Mouse (Mus musculus): ENCODE data around the gene Gpr132. TPM values are rescaled to one million over a fixed set of nuclear protein-coding genes. Genes with fewer than 3 reads are reported as not detected.

The Gpr132 gene
- polyA plus RNA-seq, 1 experiment from 2014 or later: 0.53 TPM

DNA sequence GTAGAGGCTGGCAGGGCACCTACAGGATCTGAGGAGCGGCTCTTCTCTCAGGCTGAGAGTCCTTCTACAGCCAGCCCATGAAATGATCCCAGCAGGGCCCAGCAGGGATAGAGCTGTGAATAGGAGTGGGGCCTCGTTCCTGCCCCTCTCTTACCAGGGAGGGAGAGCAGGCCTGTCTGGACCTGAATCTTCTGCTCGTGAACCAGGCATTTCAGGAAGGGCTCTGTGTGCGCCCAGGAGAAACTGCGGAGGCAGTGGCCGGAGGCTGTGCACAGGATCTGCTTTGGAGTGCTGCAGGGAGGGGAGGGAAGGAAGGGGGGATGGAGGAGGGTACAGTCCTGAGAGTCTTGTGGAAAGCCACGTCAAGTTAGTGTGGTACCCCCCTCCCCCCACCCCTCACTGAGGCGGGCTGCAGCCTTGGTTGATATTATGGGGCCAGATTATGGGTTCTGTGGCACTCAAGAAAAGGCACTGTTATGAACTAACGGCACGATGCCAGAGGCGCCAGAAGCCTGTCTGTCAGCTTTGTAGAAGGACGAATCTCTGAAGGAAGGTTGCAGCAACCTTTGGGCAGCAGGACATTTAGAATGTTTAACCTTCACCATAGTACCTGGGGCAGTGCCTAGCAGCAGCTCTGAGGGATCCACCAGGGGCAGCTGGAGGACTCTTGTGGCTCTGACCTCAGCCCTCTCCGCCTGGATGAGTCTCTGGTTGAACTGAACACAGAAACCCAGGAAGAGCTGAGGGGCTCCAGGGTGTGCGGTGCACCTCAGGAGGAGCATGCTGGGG lies 53.2 kb downstream of the Gpr132 start:
- H3K4me1 ChIP-seq (replicated peaks; ENCODE audit: control insufficient read depth, insufficient read depth, low read length): 0 out of 2 replicates have a peak, but pooled peaks cover 3% of the 10 kb centered on the region
- H3K9ac ChIP-seq (ENCODE audit: low read depth, low read length): no peak overlapping the region
- 81% methylated on average over 14 of the region's 14 CpGs for WGBS
- no peak overlapping the region for H3K4me2 ChIP-seq
- ATAC-seq (replicated peaks; ENCODE audit: low FRiP score): no peak
- H3K27me3 ChIP-seq (replicated peaks; ENCODE audit: control insufficient read depth, insufficient read depth, low read length): peaks cover 3% of the 10 kb centered on the region; the same call in 1 of the 2 replicates
- H3K27ac ChIP-seq (ENCODE audit: low read depth, low read length): no peak overlapping the region
- no peak overlapping the region for H3K4me3 ChIP-seq (ENCODE audit: low read depth, low read length)
- no peaks in the 10 kb centered on the region for H3K9me3 ChIP-seq (ENCODE audit: control insufficient read depth, low read length)
- H3K36me3 ChIP-seq (ENCODE audit: control insufficient read depth, insufficient read depth, low read length): peaks cover 10% of the 10 kb centered on the region
- DNase-seq (ENCODE audit: low spot score): no peak

DNA sequence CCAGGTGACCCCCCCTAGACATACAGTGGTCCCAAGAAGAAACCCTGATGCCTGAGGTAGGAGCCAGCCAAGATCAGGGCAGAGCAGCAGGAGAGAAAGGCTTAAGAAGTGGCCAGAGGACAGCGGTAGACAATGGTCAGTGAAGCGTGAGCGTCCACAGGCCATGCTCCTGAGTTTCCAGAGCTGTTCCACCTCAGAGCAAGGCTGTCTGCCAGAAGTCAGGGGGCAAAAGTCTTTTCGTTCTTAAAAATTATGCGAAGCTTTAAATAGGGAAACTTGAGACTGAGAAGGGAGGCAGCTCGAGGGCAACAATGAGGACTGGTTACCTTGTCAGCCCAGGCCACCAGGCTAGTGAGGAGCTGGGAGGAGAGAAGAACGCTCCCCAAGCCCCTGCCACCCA lies 54.7 kb downstream of the Gpr132 start:
- Histone ChIP-seq H3K4me1 (replicated peaks; ENCODE audit: control insufficient read depth, insufficient read depth, low read length) (peaks cover 9% of the 10 kb centered on the region; the same call in 1 of the 2 replicates), H3K27me3 (replicated peaks; ENCODE audit: control insufficient read depth, insufficient read depth, low read length) (peaks cover 4% of the 10 kb centered on the region; the same call in 1 of the 2 replicates), H3K27ac (ENCODE audit: low read depth, low read length) (no peak overlapping the region), H3K9ac (ENCODE audit: low read depth, low read length) (no peak overlapping the region), H3K4me2 (no peak overlapping the region), H3K4me3 (ENCODE audit: low read depth, low read length) (no peak overlapping the region), H3K9me3 (ENCODE audit: control insufficient read depth, low read length) (no peaks in the 10 kb centered on the region), H3K36me3 (ENCODE audit: control insufficient read depth, insufficient read depth, low read length) (peaks cover 2% of the 10 kb centered on the region)
- 90% methylated on average over 7 of the region's 7 CpGs for WGBS
- no peak for ATAC-seq (replicated peaks; ENCODE audit: low FRiP score)
- no peak for DNase-seq (ENCODE audit: low spot score)

DNA sequence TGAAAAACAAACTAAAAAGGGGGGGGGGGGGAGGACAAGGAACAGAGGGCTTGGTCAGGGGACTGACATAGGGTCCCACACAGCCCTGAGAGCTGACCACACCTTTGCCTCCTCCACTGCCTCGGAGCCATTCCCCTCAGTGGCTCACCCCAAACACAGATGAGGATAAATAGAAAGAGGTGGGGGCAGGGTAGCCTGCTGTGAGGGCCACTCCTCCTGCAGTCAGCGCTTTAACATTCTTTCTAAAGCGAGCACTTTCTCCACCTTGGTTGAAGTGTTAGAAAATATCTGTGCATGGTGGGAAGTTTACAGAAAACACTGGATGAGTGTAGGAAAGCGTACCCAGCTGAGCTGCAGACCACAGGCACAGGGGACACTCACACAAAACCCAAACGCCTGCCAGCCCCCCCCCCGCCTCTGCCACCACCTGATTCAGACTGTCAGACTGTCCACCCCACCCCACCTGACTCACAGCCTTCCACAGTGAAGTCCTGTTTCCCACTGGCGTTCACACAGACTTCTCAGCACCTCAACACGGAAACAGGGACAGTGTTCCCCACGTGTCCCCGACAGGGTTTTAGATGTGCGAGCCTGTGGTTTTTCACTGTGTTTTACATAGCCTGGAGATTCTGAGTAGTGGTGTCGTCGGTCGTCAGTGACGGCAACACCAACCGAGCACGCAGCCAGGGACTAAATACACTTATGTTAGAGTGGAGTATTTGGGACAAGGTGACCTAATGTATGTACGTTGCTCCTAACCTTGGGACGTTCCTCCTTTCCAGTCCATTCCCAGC lies 57.7 kb downstream of the Gpr132 start:
- Histone ChIP-seq H3K27me3 (replicated peaks; ENCODE audit: control insufficient read depth, insufficient read depth, low read length) (peaks cover 10% of the 10 kb centered on the region), H3K4me2 (no peak overlapping the region), H3K9me3 (ENCODE audit: control insufficient read depth, low read length) (no peaks in the 10 kb centered on the region), H3K4me3 (ENCODE audit: low read depth, low read length) (no peak overlapping the region), H3K36me3 (ENCODE audit: control insufficient read depth, insufficient read depth, low read length) (no peaks in the 10 kb centered on the region), H3K9ac (ENCODE audit: low read depth, low read length) (no peak overlapping the region), H3K4me1 (replicated peaks; ENCODE audit: control insufficient read depth, insufficient read depth, low read length) (peaks cover 11% of the 10 kb centered on the region; the same call in 1 of the 2 replicates), H3K27ac (ENCODE audit: low read depth, low read length) (no peak overlapping the region)
- DNase-seq (ENCODE audit: low spot score) (no peak), ATAC-seq (replicated peaks; ENCODE audit: low FRiP score) (no peak)
- WGBS: 63% methylated on average over 19 of the region's 19 CpGs

DNA sequence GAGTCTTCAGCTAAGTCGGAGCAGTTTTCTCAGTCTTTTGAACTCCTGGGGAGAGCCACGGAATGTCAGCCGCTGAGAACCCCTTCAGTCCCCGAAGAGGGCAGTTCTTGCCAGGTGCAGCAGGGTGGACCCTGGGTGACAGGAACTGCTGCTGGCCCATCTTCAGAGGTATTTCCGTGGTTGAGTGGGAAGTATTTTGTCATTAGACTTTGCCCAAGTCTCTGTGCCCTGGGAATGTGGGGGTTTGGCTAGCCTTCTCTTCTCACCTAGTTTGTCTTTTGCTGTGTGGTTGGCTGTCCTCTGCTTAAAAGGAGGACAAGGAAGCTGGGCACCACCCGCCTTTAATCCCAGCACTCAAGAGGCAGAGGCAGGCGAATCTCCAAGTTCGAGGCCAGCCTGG lies 58.4 kb downstream of the Gpr132 start:
- Histone ChIP-seq H3K4me2 (peak overlapping the region; percentile 99), H3K36me3 (ENCODE audit: control insufficient read depth, insufficient read depth, low read length) (no peaks in the 10 kb centered on the region), H3K4me3 (ENCODE audit: low read depth, low read length) (peak overlapping the region; percentile 64), H3K9ac (ENCODE audit: low read depth, low read length) (peak overlapping the region; percentile 52; the same call in 1 of the 2 replicates), H3K4me1 (replicated peaks; ENCODE audit: control insufficient read depth, insufficient read depth, low read length) (peaks cover 11% of the 10 kb centered on the region; the same call in 1 of the 2 replicates), H3K9me3 (ENCODE audit: control insufficient read depth, low read length) (no peaks in the 10 kb centered on the region), H3K27me3 (replicated peaks; ENCODE audit: control insufficient read depth, insufficient read depth, low read length) (peaks cover 16% of the 10 kb centered on the region), H3K27ac (ENCODE audit: low read depth, low read length) (no peak overlapping the region)
- DNase-seq (ENCODE audit: low spot score) (no peak), ATAC-seq (replicated peaks; ENCODE audit: low FRiP score) (no peak)
- WGBS: 19% methylated on average over 8 of the region's 8 CpGs

DNA sequence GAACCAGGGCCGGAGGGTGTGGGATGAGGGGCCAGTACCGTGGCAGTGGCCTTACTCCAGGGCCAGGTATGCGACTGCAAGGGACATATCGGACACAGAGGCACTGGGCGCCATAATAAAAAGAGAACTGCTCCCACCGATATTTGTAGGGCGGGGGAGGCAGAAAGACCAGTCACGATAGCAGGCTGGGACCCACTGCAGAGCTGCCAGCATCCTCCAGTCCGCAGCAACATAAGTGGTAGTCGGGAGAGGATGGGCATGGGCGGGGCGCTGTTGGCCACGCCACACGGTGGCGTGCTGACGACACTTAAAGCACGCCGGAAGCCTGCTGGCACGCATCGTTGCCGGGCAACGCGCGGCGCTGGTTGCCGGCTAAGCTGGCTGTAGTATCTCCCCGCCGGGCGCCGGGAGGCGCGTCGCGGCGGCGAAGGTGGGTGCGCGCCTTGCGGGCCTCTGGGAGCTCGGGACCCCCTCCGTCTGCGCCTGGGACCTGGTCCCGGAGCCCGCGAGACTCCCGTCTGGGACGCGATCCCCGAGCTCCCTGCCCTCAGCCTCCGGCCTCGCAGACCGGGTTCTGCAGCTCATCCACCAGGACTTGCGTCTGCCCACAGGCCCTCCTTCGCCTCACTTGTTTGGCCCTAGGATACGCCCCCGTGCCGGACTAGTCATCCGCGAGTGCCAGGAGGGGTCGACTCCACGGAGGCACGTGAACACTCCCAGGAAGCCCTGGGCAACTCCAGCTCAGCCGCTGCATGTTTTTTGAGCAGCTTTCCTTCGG lies 59.3 kb downstream of the Gpr132 start, which contains the start of gene Clba1:
Clba1 (plus strand) TSS at position 351 of the 778 bp plus-strand sequence.
- ATAC-seq (replicated peaks; ENCODE audit: low FRiP score) (peak; percentile 91), DNase-seq (ENCODE audit: low spot score) (peak; percentile 82)
- Histone ChIP-seq H3K4me3 (ENCODE audit: low read depth, low read length) (peak within 1 kb of the TSS; percentile 64), H3K4me2 (peak within 1 kb of the TSS; percentile 99), H3K9ac (ENCODE audit: low read depth, low read length) (peak within 1 kb of the TSS; percentile 52), H3K27me3 (replicated peaks; ENCODE audit: control insufficient read depth, insufficient read depth, low read length) (peaks cover 24% of the 10 kb centered on the region), H3K36me3 (ENCODE audit: control insufficient read depth, insufficient read depth, low read length) (no peaks in the 10 kb centered on the region), H3K27ac (ENCODE audit: low read depth, low read length) (no peak within 1 kb of the TSS), H3K4me1 (replicated peaks; ENCODE audit: control insufficient read depth, insufficient read depth, low read length) (peaks cover 11% of the 10 kb centered on the region; the same call in 1 of the 2 replicates), H3K9me3 (ENCODE audit: control insufficient read depth, low read length) (no peaks in the 10 kb centered on the region)
- 2% methylated on average over 58 of the region's 64 CpGs for WGBS

DNA sequence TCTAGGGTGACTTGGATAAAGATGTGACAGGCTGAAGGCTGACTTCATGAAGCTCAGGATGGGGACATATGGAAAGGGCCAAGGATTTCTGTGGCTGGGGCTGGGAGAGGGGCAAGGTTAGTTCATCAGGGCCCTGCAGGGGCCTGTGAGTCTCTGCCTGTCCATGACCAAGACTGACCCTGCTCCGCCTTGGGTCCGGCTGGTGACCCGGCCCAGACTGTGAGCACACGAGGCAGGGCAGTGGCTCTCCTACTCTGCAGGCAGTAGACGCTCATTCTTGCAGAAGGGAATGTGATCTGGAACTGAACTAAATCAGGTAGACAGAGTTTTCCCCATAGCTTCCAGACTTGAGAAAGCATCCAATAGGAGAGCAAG lies 59.8 kb downstream of the Gpr132 start:
- 70% methylated on average over 5 of the region's 5 CpGs for WGBS
- H3K36me3 ChIP-seq (ENCODE audit: control insufficient read depth, insufficient read depth, low read length): no peaks in the 10 kb centered on the region
- peak overlapping the region; percentile 64 for H3K4me3 ChIP-seq (ENCODE audit: low read depth, low read length)
- H3K4me2 ChIP-seq: peak overlapping the region; percentile 99
- DNase-seq (ENCODE audit: low spot score) (no peak), ATAC-seq (replicated peaks; ENCODE audit: low FRiP score) (no peak)
- H3K27ac ChIP-seq (ENCODE audit: low read depth, low read length): no peak overlapping the region
- peaks cover 30% of the 10 kb centered on the region for H3K27me3 ChIP-seq (replicated peaks; ENCODE audit: control insufficient read depth, insufficient read depth, low read length)
- no peaks in the 10 kb centered on the region for H3K9me3 ChIP-seq (ENCODE audit: control insufficient read depth, low read length)
- no peak overlapping the region for H3K9ac ChIP-seq (ENCODE audit: low read depth, low read length)
- H3K4me1 ChIP-seq (replicated peaks; ENCODE audit: control insufficient read depth, insufficient read depth, low read length): peaks cover 11% of the 10 kb centered on the region; the same call in 1 of the 2 replicates

DNA sequence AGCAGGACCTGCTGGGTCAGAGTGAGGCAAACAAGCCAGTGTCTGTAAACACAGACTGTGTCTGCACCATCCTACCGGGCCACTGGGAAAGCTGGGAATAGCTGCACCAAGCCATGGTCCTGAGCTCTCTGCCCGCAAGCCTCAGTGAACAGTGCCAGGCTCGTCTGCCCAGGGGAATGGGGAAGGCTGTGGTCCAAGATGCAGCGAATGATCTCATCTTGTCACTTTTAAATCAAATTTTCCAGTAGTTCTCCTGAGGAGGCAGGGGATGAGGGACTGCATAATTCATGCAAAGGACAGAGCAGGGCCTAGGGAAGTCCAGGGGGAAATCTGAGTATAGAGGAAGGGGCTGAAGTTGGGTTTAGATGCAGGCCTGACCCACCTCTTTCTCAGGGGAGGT lies 60.2 kb downstream of the Gpr132 start:
- ATAC-seq (replicated peaks; ENCODE audit: low FRiP score): no peak
- Histone ChIP-seq H3K4me2 (no peak overlapping the region), H3K36me3 (ENCODE audit: control insufficient read depth, insufficient read depth, low read length) (no peaks in the 10 kb centered on the region), H3K4me1 (replicated peaks; ENCODE audit: control insufficient read depth, insufficient read depth, low read length) (peaks cover 11% of the 10 kb centered on the region; the same call in 1 of the 2 replicates), H3K9ac (ENCODE audit: low read depth, low read length) (no peak overlapping the region), H3K27me3 (replicated peaks; ENCODE audit: control insufficient read depth, insufficient read depth, low read length) (peaks cover 34% of the 10 kb centered on the region), H3K9me3 (ENCODE audit: control insufficient read depth, low read length) (no peaks in the 10 kb centered on the region), H3K27ac (ENCODE audit: low read depth, low read length) (no peak overlapping the region), H3K4me3 (ENCODE audit: low read depth, low read length) (no peak overlapping the region; the same call in 1 of the 2 replicates)
- 78% methylated on average over 4 of the region's 4 CpGs for WGBS
- DNase-seq (ENCODE audit: low spot score): no peak

DNA sequence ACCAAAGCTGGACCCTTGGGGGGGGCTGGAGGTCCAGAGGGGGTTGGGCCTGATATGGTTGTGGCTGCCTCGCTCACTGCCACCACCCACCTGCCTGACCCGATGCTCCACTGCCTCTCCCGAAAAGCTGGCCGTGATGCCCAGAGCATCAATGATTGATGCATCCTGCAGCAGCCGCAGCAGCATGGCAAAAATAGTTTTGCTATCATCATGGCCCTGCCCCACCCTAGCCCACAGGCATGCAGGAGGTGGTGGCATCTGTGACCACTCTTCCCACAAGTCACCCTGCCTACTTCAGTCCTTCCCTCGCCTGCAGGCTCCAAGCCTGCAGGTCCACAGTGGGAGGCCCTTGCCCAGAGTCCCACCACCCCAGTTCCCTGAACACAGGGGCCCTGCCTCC lies 62.0 kb downstream of the Gpr132 start:
- DNase-seq (ENCODE audit: low spot score) (no peak), ATAC-seq (replicated peaks; ENCODE audit: low FRiP score) (no peak)
- Histone ChIP-seq H3K27ac (ENCODE audit: low read depth, low read length) (no peak overlapping the region), H3K4me1 (replicated peaks; ENCODE audit: control insufficient read depth, insufficient read depth, low read length) (peaks cover 19% of the 10 kb centered on the region), H3K27me3 (replicated peaks; ENCODE audit: control insufficient read depth, insufficient read depth, low read length) (peaks cover 51% of the 10 kb centered on the region), H3K4me2 (no peak overlapping the region), H3K4me3 (ENCODE audit: low read depth, low read length) (no peak overlapping the region), H3K9ac (ENCODE audit: low read depth, low read length) (no peak overlapping the region), H3K9me3 (ENCODE audit: control insufficient read depth, low read length) (no peaks in the 10 kb centered on the region), H3K36me3 (ENCODE audit: control insufficient read depth, insufficient read depth, low read length) (no peaks in the 10 kb centered on the region)
- WGBS: 69% methylated on average over 6 of the region's 6 CpGs
